ENCODE assay signal across 9 mouse cellular contexts in the genomic region with DNA sequence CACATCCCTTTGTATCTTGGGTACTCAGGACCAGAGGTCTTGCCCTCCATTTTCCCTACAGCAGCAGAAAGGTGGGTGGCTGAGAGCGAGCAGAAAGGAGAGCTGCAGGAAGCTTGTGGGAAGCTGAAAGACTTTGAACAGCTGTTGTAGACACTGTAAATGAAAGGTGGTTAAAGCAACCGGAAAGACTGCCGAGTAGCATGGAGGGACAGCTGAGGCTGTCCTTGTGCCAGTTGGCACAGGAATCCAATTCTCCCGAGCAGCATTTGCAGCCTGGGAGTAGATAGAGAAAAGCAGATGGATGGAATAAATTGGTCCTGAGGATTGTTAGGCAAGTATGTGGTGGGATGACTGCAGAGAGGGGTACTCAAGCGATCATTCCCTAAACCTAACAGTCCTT.
A peak's percentile ranks its signal among the peaks of the same experiment; 100 is the strongest.
DNase-seq lines count a peak whose midpoint lies in the region; TF ChIP-seq lines count a peak whose summit lies in the region.
"Had no signal": no experiment of that assay in that cellular context is flagged by ENCODE, and none has a peak within 500 bp of the region (broad histone marks: within the 10 kb centered on the region; RNA-seq: fewer than 3 reads in every experiment).

No protein-coding gene starts in this region.

- no peaks in the 10 kb centered on the region for H3K4me1 ChIP-seq in lung, adult 2 months (ENCODE audit: control insufficient read depth, insufficient read depth, low read length)

- WGBS in lung, adult 2 months = 55% methylated on average over 5 of the region's 5 CpGs

- TF ChIP-seq POLR2A in lung, adult 2 months (IDR thresholded peaks at IDR 0.05; ENCODE audit: borderline replicate concordance, extremely low read depth, low read depth, low read length) = no peak

- no peak overlapping the region for H3K4me3 ChIP-seq in lung, adult 2 months (replicated peaks; ENCODE audit: extremely low read depth, low read depth, low read length)

- TF ChIP-seq CTCF in lung, adult 2 months (IDR thresholded peaks at IDR 0.05; ENCODE audit: insufficient read depth, low read length) = no peak

- DNase-seq in heart, postnatal 14 days = peak; percentile 3 to 22
- no peak for DNase-seq in heart, adult 18-20 months
- peak; percentile 67 for DNase-seq in cerebellum, adult 11-12 months
- DNase-seq in frontal cortex, adult 2 months (ENCODE audit: extremely low spot score in 1 of 2, low spot score in 1 of 2) = peak; percentile 33 to 74
- DNase-seq in left cerebral cortex, postnatal 4 days = peak; percentile 77
- no peak for DNase-seq in ovary, postnatal 36 days (ENCODE audit: low spot score)
- DNase-seq in lung, adult 2 months = no peak
- no peak for DNase-seq in heart, postnatal 36 days
- DNase-seq: kidney, adult 2 months had no signal

- intact Hi-C loops in heart, postnatal 14 days (cut with DNase I) = no loop called here
- intact Hi-C loops in left cerebral cortex, postnatal 4 days (cut with DNase I) = no loop called here
- intact Hi-C loops in heart, postnatal 36 days (cut with DNase I) = no loop called here

Comparison
In these comparisons a context has a peak if more than half of its experiments do, and no peak if none do; other contexts are left out.
1. DNase-seq: peak in heart, postnatal 14 days (2 of 2), cerebellum, adult 11-12 months (single experiment), frontal cortex, adult 2 months (2 of 2) and left cerebral cortex, postnatal 4 days (single experiment); none in heart, adult 18-20 months (0 of 2), ovary, postnatal 36 days (single experiment), lung, adult 2 months (single experiment) and heart, postnatal 36 days (0 of 2).